Mouse (Mus musculus) C2C12 (cell line): ENCODE data around the gene Wdr25.

Experiments used
- CTCF ChIP-seq: IDR thresholded peaks from one replicate; pipeline ENCODE4 v1.5.1; 2011; ENCODE audit not compliant: control insufficient read depth, insufficient read depth, insufficient read length
- MAX ChIP-seq: IDR thresholded peaks from one replicate; pipeline ENCODE4 v1.6.1; 2011; ENCODE audit warnings: mild to moderate bottlenecking, control low read depth
- MYOD1 ChIP-seq: IDR thresholded peaks from one replicate; pipeline ENCODE4 v1.6.1; 2011; ENCODE audit warnings: low read depth; ENCODE audit not compliant: control insufficient read depth, insufficient read length

DNA sequence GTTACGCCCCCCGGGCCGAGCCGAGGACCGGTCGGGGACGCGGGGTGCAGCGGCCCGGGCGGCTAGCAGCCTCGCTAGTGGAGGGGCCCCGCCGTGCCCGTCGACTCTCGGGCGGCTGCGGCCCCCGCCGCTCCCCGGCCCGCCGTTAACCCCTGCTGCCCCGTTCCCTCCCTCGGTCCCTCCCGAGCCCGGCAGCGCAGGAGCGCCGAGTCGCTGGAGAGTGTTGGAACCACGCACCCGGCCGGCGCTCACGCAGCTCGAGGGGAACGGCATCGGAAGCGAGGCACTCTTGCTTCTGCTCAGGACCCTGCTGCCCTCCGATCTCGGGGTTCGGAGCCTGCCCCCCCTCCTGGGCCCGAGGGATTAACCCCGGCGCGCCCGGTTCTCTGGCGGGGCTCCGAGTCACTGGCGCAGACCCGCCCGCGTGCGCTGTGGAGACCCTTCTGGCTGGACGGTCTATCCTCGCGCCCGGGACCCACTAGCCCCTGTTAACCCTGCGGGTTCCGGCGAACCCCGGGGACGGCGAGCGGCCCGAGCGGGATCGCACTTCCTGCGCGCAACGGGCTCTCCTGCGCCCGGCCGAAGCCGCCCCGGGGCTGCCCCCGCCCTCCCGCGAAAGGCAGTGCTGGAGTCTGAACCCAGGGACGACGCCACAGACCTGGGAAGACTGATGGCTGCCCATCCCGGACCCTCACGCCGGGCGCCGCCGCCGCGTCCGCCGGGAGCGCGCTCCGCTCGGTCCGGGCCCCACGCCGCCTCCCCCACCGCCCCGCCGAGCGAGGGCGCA is 159.8 kb downstream of the Wdr25 start:
- TF ChIP-seq CTCF (no peak), MYOD1 (no peak), MAX (no peak)
